Mouse (Mus musculus): ENCODE results near the gene Skil.

GRCm38 (mm10) chr3:31096155-31097101 is 1.6 kb downstream of the Skil start:
- no peak for TF ChIP-seq POLR2A (IDR thresholded peaks at IDR 0.05; ENCODE audit: low read depth, low read length)
- no peak for TF ChIP-seq CTCF (conservative IDR thresholded peaks at IDR 0.05; ENCODE audit: insufficient read depth, insufficient read length, low read depth, low read length)
